Comparison of ENCODE assay signal across 14 mouse cellular contexts in the genomic region with DNA sequence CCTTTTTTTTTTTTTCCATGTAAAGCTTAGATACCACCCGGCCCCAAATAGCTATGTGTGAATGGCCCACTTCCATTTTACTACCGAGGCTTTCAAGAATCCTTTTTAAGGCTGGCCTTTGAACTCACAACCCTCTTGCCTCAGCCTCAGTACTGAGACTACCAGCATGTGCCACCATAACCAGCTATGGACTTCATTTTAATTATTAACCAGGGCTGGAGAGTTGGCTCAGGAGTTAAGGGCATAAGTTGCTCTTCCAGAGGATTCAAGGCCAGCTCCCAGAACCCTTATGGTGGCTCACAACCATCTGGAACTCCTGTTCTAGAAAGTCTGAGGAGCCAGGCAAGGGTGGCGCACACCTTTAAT. TPM values are rescaled to one million over a fixed set of nuclear protein-coding genes. Genes with fewer than 3 reads are reported as not detected.
DNase-seq lines count a peak whose midpoint lies in the region; ATAC-seq and TF ChIP-seq lines count a peak whose summit lies in the region.
"Had no signal": no experiment of that assay in that cellular context is flagged by ENCODE, and none has a peak within 500 bp of the region (broad histone marks: within the 10 kb centered on the region; RNA-seq: fewer than 3 reads in every experiment).

No protein-coding gene starts in this region.

- H3K9ac ChIP-seq in kidney, embryonic 14.5 days (ENCODE audit: low read depth, low read length), result no peak overlapping the region
- H3K9ac ChIP-seq in liver, postnatal 0 days (replicated peaks), result no peak overlapping the region
- H3K9ac ChIP-seq: forebrain, embryonic 13.5 days; limb, embryonic 13.5 days; midbrain, embryonic 12.5 days had no signal

- peak; percentile 91 for DNase-seq in kidney, adult 2 months
- DNase-seq in kidney, adult 9 months, result peak; percentile 82
- no peak for DNase-seq in liver, postnatal 0 days
- DNase-seq in thymus, postnatal 0 days (ENCODE audit: low spot score), result no peak
- DNase-seq in right cerebral cortex, adult 18-20 months, result no peak
- DNase-seq: adrenal gland, adult 8-10 months; cerebellum, adult 9-11 months; embryo, embryonic 11 days; heart, postnatal 14 days had no signal

- TF ChIP-seq EP300 in liver, postnatal 0 days (IDR thresholded peaks at IDR 0.05; ENCODE audit: low read depth), result no peak; the same call in 1 of the 2 replicates

- peaks cover 2% of the 10 kb centered on the region; the same call in 1 of the 2 replicates for H3K4me1 ChIP-seq in kidney, adult 2 months (ENCODE audit: control insufficient read depth, insufficient read depth, low read length)
- H3K4me1 ChIP-seq in kidney, embryonic 14.5 days (ENCODE audit: control insufficient read depth, insufficient read depth, low read length), result no peaks in the 10 kb centered on the region
- peaks cover 13% of the 10 kb centered on the region for H3K4me1 ChIP-seq in bone marrow macrophage, adult 2 months (ENCODE audit: control insufficient read depth, insufficient read depth, low read length)
- peaks cover 24% of the 10 kb centered on the region for H3K4me1 ChIP-seq in liver, postnatal 0 days (ENCODE audit: insufficient read depth)
- H3K4me1 ChIP-seq: forebrain, embryonic 13.5 days; limb, embryonic 13.5 days; midbrain, embryonic 12.5 days had no signal

- 41% methylated on average over 3 of the region's 3 CpGs for whole genome bisulfite sequencing in kidney, adult 2 months
- WGBS in kidney, embryonic 14.5 days, result 55% methylated on average over 3 of the region's 3 CpGs
- 38% methylated on average over 3 of the region's 3 CpGs for WGBS in liver, postnatal 0 days (ENCODE audit: insufficient replicate concordance)

- H3K9me3 ChIP-seq in kidney, embryonic 14.5 days (ENCODE audit: control insufficient read depth, low read length), result peaks cover 4% of the 10 kb centered on the region; the same call in 1 of the 2 replicates
- H3K9me3 ChIP-seq in liver, postnatal 0 days (ENCODE audit: low read length), result no peaks in the 10 kb centered on the region
- H3K9me3 ChIP-seq: limb, embryonic 13.5 days; midbrain, embryonic 12.5 days had no signal

- H3K27ac ChIP-seq in kidney, adult 2 months (ENCODE audit: insufficient read depth, low read depth, low read length), result no peak overlapping the region
- no peak overlapping the region for H3K27ac ChIP-seq in kidney, embryonic 14.5 days (ENCODE audit: low read depth, low read length)
- H3K27ac ChIP-seq in bone marrow macrophage, adult 2 months (ENCODE audit: insufficient read depth, low read depth, low read length), result peak overlapping the region; percentile 85
- H3K27ac ChIP-seq in liver, postnatal 0 days (ENCODE audit: low read depth), result peak overlapping the region; percentile 71
- H3K27ac ChIP-seq: forebrain, embryonic 13.5 days; limb, embryonic 13.5 days; midbrain, embryonic 12.5 days had no signal

- H3K27me3 ChIP-seq in kidney, adult 2 months (replicated peaks; ENCODE audit: control insufficient read depth, insufficient read depth, low read length), result no peaks in the 10 kb centered on the region
- H3K27me3 ChIP-seq in kidney, embryonic 14.5 days (ENCODE audit: control insufficient read depth, insufficient read depth, low read length), result no peaks in the 10 kb centered on the region
- H3K27me3 ChIP-seq in liver, postnatal 0 days (ENCODE audit: insufficient read depth, low read length), result no peaks in the 10 kb centered on the region
- H3K27me3 ChIP-seq: forebrain, embryonic 13.5 days; limb, embryonic 13.5 days; midbrain, embryonic 12.5 days had no signal

- no peak for ATAC-seq in kidney, embryonic 14.5 days (ENCODE audit: low FRiP score, low TSS enrichment)
- peak; percentile 22; the same call in 1 of the 2 replicates for ATAC-seq in liver, postnatal 0 days
- ATAC-seq: forebrain, embryonic 13.5 days had no signal

- no peak overlapping the region for H3K4me2 ChIP-seq in kidney, embryonic 14.5 days (replicated peaks; ENCODE audit: low read depth, low read length)
- peak overlapping the region; percentile 30 for H3K4me2 ChIP-seq in liver, postnatal 0 days (ENCODE audit: low read depth, low read length)
- H3K4me2 ChIP-seq: forebrain, embryonic 13.5 days; limb, embryonic 13.5 days; midbrain, embryonic 12.5 days had no signal

- H3K4me3 ChIP-seq in kidney, adult 2 months (ENCODE audit: insufficient read depth, low read depth, low read length), result no peak overlapping the region
- no peak overlapping the region for H3K4me3 ChIP-seq in kidney, embryonic 14.5 days (ENCODE audit: low read length)
- H3K4me3 ChIP-seq in bone marrow macrophage, adult 2 months (ENCODE audit: insufficient read depth, low read length), result no peak overlapping the region
- no peak overlapping the region for H3K4me3 ChIP-seq in liver, postnatal 0 days (ENCODE audit: low read depth, low read length)
- H3K4me3 ChIP-seq: forebrain, embryonic 13.5 days; limb, embryonic 13.5 days; midbrain, embryonic 12.5 days had no signal

- H3K36me3 ChIP-seq in kidney, adult 2 months (ENCODE audit: control insufficient read depth, insufficient read depth, low read length), result peaks cover 18% of the 10 kb centered on the region
- peaks cover 30% of the 10 kb centered on the region for H3K36me3 ChIP-seq in kidney, embryonic 14.5 days (ENCODE audit: control insufficient read depth, insufficient read depth, low read length)
- peaks cover 43% of the 10 kb centered on the region for H3K36me3 ChIP-seq in liver, postnatal 0 days (replicated peaks; ENCODE audit: insufficient read depth, low read length)

- TF ChIP-seq POLR2A in kidney, adult 2 months (IDR thresholded peaks at IDR 0.05; ENCODE audit: low read depth, low read length), result no peak
- TF ChIP-seq POLR2A in bone marrow macrophage, adult 2 months (IDR thresholded peaks at IDR 0.05; ENCODE audit: borderline replicate concordance, low read depth, low read length), result no peak

- TF ChIP-seq CTCF in kidney, adult 2 months (conservative IDR thresholded peaks at IDR 0.05; ENCODE audit: insufficient read depth, insufficient read length, low read depth, low read length), result no peak
- TF ChIP-seq CTCF in bone marrow macrophage, adult 2 months (IDR thresholded peaks at IDR 0.05; ENCODE audit: low read depth, low read length), result no peak
- TF ChIP-seq CTCF in liver, postnatal 0 days (IDR thresholded peaks at IDR 0.05; ENCODE audit: low read depth), result no peak

RNA-seq across cellular contexts. Expression of a gene that starts 12.2 kb away (rescaled TPM):
- 27.0 and 41.2 TPM in 2 replicates for polyA plus RNA-seq in kidney, adult 2 months (2012; rRNA removed)
- polyA plus RNA-seq in kidney, embryonic 14.5 days (2014; fragmentation: Nextera tagmentation; extraction: Ambion mirVana), result 178 and 249 TPM in 2 replicates
- 94.5 and 97.1 TPM in 2 replicates for polyA plus RNA-seq in bone marrow macrophage, adult 2 months (2012; ENCODE audit: insufficient read depth, insufficient read length, missing spikeins)
- polyA plus RNA-seq in liver, postnatal 0 days (2015; fragmentation: Nextera tagmentation; extraction: Ambion mirVana), result 51.9 and 58.8 TPM in 2 replicates
- 149 and 167 TPM in 2 replicates for polyA plus RNA-seq in thymus, postnatal 0 days (2015; fragmentation: Nextera tagmentation; extraction: Ambion mirVana)

RNA-seq across cellular contexts. Expression of a gene that starts 12.7 kb away (rescaled TPM):
- polyA plus RNA-seq in kidney, adult 2 months (2012; rRNA removed), result 124 and 164 TPM in 2 replicates
- 31.7 and 46.9 TPM in 2 replicates for polyA plus RNA-seq in kidney, embryonic 14.5 days (2014; fragmentation: Nextera tagmentation; extraction: Ambion mirVana)
- 20.1 and 20.7 TPM in 2 replicates for polyA plus RNA-seq in bone marrow macrophage, adult 2 months (2012; ENCODE audit: insufficient read depth, insufficient read length, missing spikeins)
- 45.2 and 45.6 TPM in 2 replicates for polyA plus RNA-seq in liver, postnatal 0 days (2015; fragmentation: Nextera tagmentation; extraction: Ambion mirVana)
- polyA plus RNA-seq in thymus, postnatal 0 days (2015; fragmentation: Nextera tagmentation; extraction: Ambion mirVana), result 17.5 and 18.2 TPM in 2 replicates

RNA-seq across cellular contexts. Expression of a gene that starts 55.0 kb away (rescaled TPM):
- polyA plus RNA-seq in kidney, adult 2 months (2012; rRNA removed), result 2.1 and 2.2 TPM in 2 replicates
- polyA plus RNA-seq in kidney, embryonic 14.5 days (2014; fragmentation: Nextera tagmentation; extraction: Ambion mirVana), result 2.1 and 2.9 TPM in 2 replicates
- not detected in 2 replicates for polyA plus RNA-seq in bone marrow macrophage, adult 2 months (2012; ENCODE audit: insufficient read depth, insufficient read length, missing spikeins)
- 0.05 and 0.06 TPM in 2 replicates for polyA plus RNA-seq in liver, postnatal 0 days (2015; fragmentation: Nextera tagmentation; extraction: Ambion mirVana)
- 0.41 and 0.86 TPM in 2 replicates for polyA plus RNA-seq in thymus, postnatal 0 days (2015; fragmentation: Nextera tagmentation; extraction: Ambion mirVana)

RNA-seq across cellular contexts. Expression of a gene that starts 56.3 kb away (rescaled TPM):
- polyA plus RNA-seq in kidney, adult 2 months (2012; rRNA removed), result 881 and 1,007 TPM in 2 replicates
- polyA plus RNA-seq in kidney, embryonic 14.5 days (2014; fragmentation: Nextera tagmentation; extraction: Ambion mirVana), result 29.1 and 57.6 TPM in 2 replicates
- not detected in 2 replicates for polyA plus RNA-seq in bone marrow macrophage, adult 2 months (2012; ENCODE audit: insufficient read depth, insufficient read length, missing spikeins)
- polyA plus RNA-seq in liver, postnatal 0 days (2015; fragmentation: Nextera tagmentation; extraction: Ambion mirVana), result 27.4 and 28.6 TPM in 2 replicates
- 0.90 and 1.5 TPM in 2 replicates for polyA plus RNA-seq in thymus, postnatal 0 days (2015; fragmentation: Nextera tagmentation; extraction: Ambion mirVana)

Comparison
In these comparisons a context has a peak if more than half of its experiments do, and no peak if none do; other contexts are left out.
1. DNase-seq: peak in kidney, adult 2 months (single experiment) and kidney, adult 9 months (single experiment); none in liver, postnatal 0 days (single experiment), thymus, postnatal 0 days (single experiment) and right cerebral cortex, adult 18-20 months (single experiment).
2. H3K27ac ChIP-seq: peak in bone marrow macrophage, adult 2 months (single experiment) and liver, postnatal 0 days (single experiment); none in kidney, adult 2 months (single experiment) and kidney, embryonic 14.5 days (single experiment).